Mouse (Mus musculus): ENCODE data around the gene Cbs.

Gene Cbs

GRCm38 (mm10) chr17:31594590-31594989 is 42.4 kb downstream of the Cbs start:
- DNase-seq (ENCODE audit: extremely low read depth, low read depth, low spot score): no peak

- DNase-seq (ENCODE audit: extremely low read depth, low read depth, low spot score): no peak
Measured at GRCm38 (mm10) chr17:31590846-31591245, 46.2 kb downstream of the Cbs start.

- no peak for DNase-seq (ENCODE audit: extremely low read depth, low read depth, low spot score)
Measured at GRCm38 (mm10) chr17:31588726-31589125, 48.3 kb downstream of the Cbs start.

- no peak for DNase-seq (ENCODE audit: extremely low read depth, low read depth, low spot score)
Measured at GRCm38 (mm10) chr17:31588115-31588514, 48.9 kb downstream of the Cbs start.

- no peak for DNase-seq (ENCODE audit: extremely low read depth, low read depth, low spot score)
Measured at GRCm38 (mm10) chr17:31583781-31584180, 53.3 kb downstream of the Cbs start.

GRCm38 (mm10) chr17:31583185-31583584 is 53.9 kb downstream of the Cbs start:
- DNase-seq (ENCODE audit: extremely low read depth, low read depth, low spot score): no peak

- no peak for DNase-seq (ENCODE audit: extremely low read depth, low read depth, low spot score)
Measured at GRCm38 (mm10) chr17:31580344-31580743, 56.7 kb downstream of the Cbs start.

- no peak for DNase-seq (ENCODE audit: extremely low read depth, low read depth, low spot score)
Measured at GRCm38 (mm10) chr17:31576394-31577175, 60.5 kb downstream of the Cbs start.

- DNase-seq (ENCODE audit: extremely low read depth, low read depth, low spot score): no peak
Measured at GRCm38 (mm10) chr17:31574662-31575061, 62.4 kb downstream of the Cbs start.

GRCm38 (mm10) chr17:31571689-31572088 is 65.3 kb downstream of the Cbs start:
- DNase-seq (ENCODE audit: extremely low read depth, low read depth, low spot score): no peak

- DNase-seq (ENCODE audit: extremely low read depth, low read depth, low spot score): peak; percentile 37
Measured at GRCm38 (mm10) chr17:31570321-31570925, 66.6 kb downstream of the Cbs start.

GRCm38 (mm10) chr17:31569756-31570155 is 67.3 kb downstream of the Cbs start:
- DNase-seq (ENCODE audit: extremely low read depth, low read depth, low spot score): no peak

- DNase-seq (ENCODE audit: extremely low read depth, low read depth, low spot score): no peak
Measured at GRCm38 (mm10) chr17:31566276-31566675, 70.8 kb downstream of the Cbs start.

- no peak for DNase-seq (ENCODE audit: extremely low read depth, low read depth, low spot score)
Measured at GRCm38 (mm10) chr17:31565141-31566056, 71.6 kb downstream of the Cbs start.

- no peak for DNase-seq (ENCODE audit: extremely low read depth, low read depth, low spot score)
Measured at GRCm38 (mm10) chr17:31564858-31565140, 72.2 kb downstream of the Cbs start.

GRCm38 (mm10) chr17:31564015-31564857 is 72.8 kb downstream of the Cbs start, which contains the start of gene Pknox1:
Pknox1 (plus strand) TSS chr17:31564734.
- DNase-seq (ENCODE audit: extremely low read depth, low read depth, low spot score): peak; percentile 82

GRCm38 (mm10) chr17:31563632-31564014 is 73.4 kb downstream of the Cbs start:
- DNase-seq (ENCODE audit: extremely low read depth, low read depth, low spot score): no peak

- DNase-seq (ENCODE audit: extremely low read depth, low read depth, low spot score): no peak
Measured at GRCm38 (mm10) chr17:31559021-31559789, 77.8 kb downstream of the Cbs start.
